Mouse (Mus musculus) testis, postnatal 10 days (tissue): Measurements from ENCODE around the gene Kprp.
"Not testable (repeated sequence)": the region's sequence is repeated elsewhere in the genome, so short reads cannot be mapped to it uniquely, and the experiment has no call there.

Experiments used
- DNase-seq: peaks from one replicate; pipeline ENCODE4 v3.0.0; 2021; ENCODE audit warnings: low spot score

The Kprp gene

GRCm38 (mm10) chr3:92827108-92827507 lies at the start of gene Kprp:
Gene Kprp, minus strand, starts transcription at chr3:92827247.
- DNase-seq, result no peak

- DNase-seq, result no peak
Observed at GRCm38 (mm10) chr3:92874180-92874579, 47.1 kb upstream of the Kprp start.

- DNase-seq, result no peak
Observed at GRCm38 (mm10) chr3:92870116-92870515, 43.1 kb upstream of the Kprp start, which contains the start of gene 2310050C09Rik. Gene 2310050C09Rik, minus strand, starts transcription at chr3:92870216.

GRCm38 (mm10) chr3:92851186-92851585 lies 24.1 kb upstream of the Kprp start, which contains the start of gene Lce1l:
Gene Lce1l, minus strand, starts transcription at chr3:92851286.
- DNase-seq, result no peak

- DNase-seq, result no peak
Observed at GRCm38 (mm10) chr3:92825808-92826207, 1.2 kb downstream of the Kprp start.

- DNase-seq, result not testable (repeated sequence)
Observed at GRCm38 (mm10) chr3:92816036-92816435, 11.0 kb downstream of the Kprp start.

GRCm38 (mm10) chr3:92815581-92815980 lies 11.5 kb downstream of the Kprp start:
- DNase-seq, result no peak

GRCm38 (mm10) chr3:92807791-92808190 lies 19.3 kb downstream of the Kprp start, which contains the start of gene Lce1k:
Gene Lce1k, minus strand, starts transcription at chr3:92807891.
- DNase-seq, result no peak

GRCm38 (mm10) chr3:92790414-92790813 lies 36.6 kb downstream of the Kprp start, which contains the start of gene Lce1j:
Gene Lce1j, minus strand, starts transcription at chr3:92790514.
- DNase-seq, result no peak

- DNase-seq, result no peak
Observed at GRCm38 (mm10) chr3:92778799-92779198, 48.2 kb downstream of the Kprp start, which contains the start of gene Lce1i. Gene Lce1i, minus strand, starts transcription at chr3:92778899.
